Mouse (Mus musculus) heart, embryonic 13.5 days (tissue): ENCODE measurements at regions not wholly inside any gene's neighbourhood (a gene's known extent, or its start where the extent isn't known, plus 50 kb on each side); places are given as distances from the start of the nearest gene placed in this dataset.

ENCODE experiments used
- ATAC-seq: fragments of 200-750 bp; cut with Nextera tagmentation; 2 replicates; pipeline ENCODE4 v1.8.0; 2017; ENCODE audit warnings: moderate TSS enrichment; ENCODE audit not compliant: insufficient number of reproducible peaks, low FRiP score, low TSS enrichment; ENCODE audit errors: extremely low read depth
- H3K27ac ChIP-seq: fragments of 300-500 bp; sonication (generic); replicated peaks from 2 replicates; pipeline ENCODE4 v1.5.1; 2015; ENCODE audit warnings: moderate library complexity, mild to moderate bottlenecking, inconsistent platforms
- H3K27me3 ChIP-seq: fragments of 300-500 bp; sonication (generic); replicated peaks from 2 replicates; pipeline ENCODE4 v1.6.1; 2015; ENCODE audit warnings: mild to moderate bottlenecking, inconsistent platforms
- H3K36me3 ChIP-seq: fragments of 300-500 bp; sonication (generic); 2 replicates; pipeline ENCODE4 v1.6.1; 2015; ENCODE audit warnings: mild to moderate bottlenecking, inconsistent platforms
- H3K4me1 ChIP-seq: fragments of 300-500 bp; sonication (generic); 2 replicates; pipeline ENCODE4 v1.6.1; 2015; ENCODE audit warnings: inconsistent platforms
- H3K4me2 ChIP-seq: fragments of 300-500 bp; sonication (generic); 2 replicates; pipeline ENCODE4 v1.6.1; 2015; ENCODE audit warnings: inconsistent platforms, mild to moderate bottlenecking, moderate library complexity
- H3K4me3 ChIP-seq: fragments of 300-500 bp; sonication (generic); 2 replicates; pipeline ENCODE4 v1.5.1; 2015; ENCODE audit warnings: moderate library complexity, mild to moderate bottlenecking, inconsistent platforms
- H3K9ac ChIP-seq: fragments of 300-500 bp; sonication (generic); 2 replicates; pipeline ENCODE4 v1.6.1; 2015; ENCODE audit warnings: inconsistent platforms, mild to moderate bottlenecking, moderate library complexity
- H3K9me3 ChIP-seq: fragments of 300-500 bp; sonication (generic); 2 replicates; pipeline ENCODE4 v1.6.1; 2016; ENCODE audit warnings: inconsistent platforms
- WGBS: fragments of 180-500 bp; shearing (Covaris S2); methylation state at CpG from one replicate; pipeline ENCODE4 v1.1.7; 2015; ENCODE audit warnings: mixed read lengths; 5-methylcytosine and 5-hydroxymethylcytosine counted together

GRCm38 (mm10) chr2:45908871-45909270 lies 791.7 kb upstream of the Zeb2 start:
- Histone ChIP-seq H3K4me3 (no peak overlapping the region), H3K36me3 (no peaks in the 10 kb centered on the region), H3K9me3 (no peaks in the 10 kb centered on the region), H3K4me1 (no peaks in the 10 kb centered on the region), H3K27me3 (no peaks in the 10 kb centered on the region), H3K9ac (no peak overlapping the region), H3K27ac (no peak overlapping the region), H3K4me2 (no peak overlapping the region)
- no peak for ATAC-seq
- 30% methylated on average over 1 of the region's 1 CpGs for WGBS

- WGBS: 68% methylated on average over 2 of the region's 2 CpGs
- ATAC-seq: no peak
- H3K27ac ChIP-seq: no peak overlapping the region
Measured at GRCm38 (mm10) chr2:45904623-45905235, 787.5 kb upstream of the Zeb2 start.

GRCm38 (mm10) chr2:45904090-45904489 lies 786.9 kb upstream of the Zeb2 start:
- no peak for ATAC-seq
- H3K4me2 ChIP-seq: no peak overlapping the region
- 68% methylated on average over 4 of the region's 4 CpGs for WGBS

More at GRCm38 (mm10) chr2:45904623-45905235, 787.5 kb upstream of the Zeb2 start:
- Histone ChIP-seq H3K9ac (no peak overlapping the region), H3K36me3 (no peaks in the 10 kb centered on the region), H3K4me2 (no peak overlapping the region), H3K27me3 (no peaks in the 10 kb centered on the region), H3K9me3 (no peaks in the 10 kb centered on the region), H3K4me3 (no peak overlapping the region), H3K4me1 (no peaks in the 10 kb centered on the region)

GRCm38 (mm10) chr2:45903350-45903749 lies 786.2 kb upstream of the Zeb2 start:
- H3K27me3 ChIP-seq: no peaks in the 10 kb centered on the region
- no peak overlapping the region for H3K9ac ChIP-seq
- no peaks in the 10 kb centered on the region for H3K4me1 ChIP-seq
- H3K36me3 ChIP-seq: no peaks in the 10 kb centered on the region
- ATAC-seq: no peak
- H3K27ac ChIP-seq: no peak overlapping the region
- WGBS: 58% methylated on average over 1 of the region's 1 CpGs
- H3K9me3 ChIP-seq: no peaks in the 10 kb centered on the region
- H3K4me3 ChIP-seq: no peak overlapping the region
- no peak overlapping the region for H3K4me2 ChIP-seq

More at GRCm38 (mm10) chr2:45904090-45904489, 786.9 kb upstream of the Zeb2 start:
- H3K27ac ChIP-seq: no peak overlapping the region
- H3K36me3 ChIP-seq: no peaks in the 10 kb centered on the region
- H3K9me3 ChIP-seq: no peaks in the 10 kb centered on the region
- H3K4me3 ChIP-seq: no peak overlapping the region
- H3K27me3 ChIP-seq: no peaks in the 10 kb centered on the region
- no peak overlapping the region for H3K9ac ChIP-seq
- H3K4me1 ChIP-seq: no peaks in the 10 kb centered on the region

GRCm38 (mm10) chr2:45901892-45902291 lies 784.7 kb upstream of the Zeb2 start:
- Histone ChIP-seq H3K9me3 (no peaks in the 10 kb centered on the region), H3K27ac (no peak overlapping the region), H3K27me3 (no peaks in the 10 kb centered on the region), H3K36me3 (no peaks in the 10 kb centered on the region), H3K9ac (no peak overlapping the region), H3K4me2 (no peak overlapping the region), H3K4me1 (no peaks in the 10 kb centered on the region), H3K4me3 (no peak overlapping the region)
- WGBS: 70% methylated on average over 4 of the region's 4 CpGs
- no peak for ATAC-seq

- no peak for ATAC-seq
- Histone ChIP-seq H3K4me3 (no peak overlapping the region), H3K27ac (no peak overlapping the region), H3K36me3 (no peaks in the 10 kb centered on the region), H3K27me3 (no peaks in the 10 kb centered on the region), H3K4me1 (no peaks in the 10 kb centered on the region), H3K9ac (no peak overlapping the region), H3K4me2 (no peak overlapping the region), H3K9me3 (no peaks in the 10 kb centered on the region)
- WGBS: 80% methylated on average over 3 of the region's 3 CpGs
Measured at GRCm38 (mm10) chr2:45884680-45885079, 767.5 kb upstream of the Zeb2 start.

- no peaks in the 10 kb centered on the region for H3K9me3 ChIP-seq
- H3K4me3 ChIP-seq: no peak overlapping the region
- no peaks in the 10 kb centered on the region for H3K27me3 ChIP-seq
- no peaks in the 10 kb centered on the region for H3K36me3 ChIP-seq
- no peak overlapping the region for H3K27ac ChIP-seq
- no peak overlapping the region for H3K9ac ChIP-seq
- no peaks in the 10 kb centered on the region for H3K4me1 ChIP-seq
- no peak for ATAC-seq
- H3K4me2 ChIP-seq: no peak overlapping the region
Measured at GRCm38 (mm10) chr2:45878656-45879055, 761.5 kb upstream of the Zeb2 start.

- H3K27ac ChIP-seq: no peak overlapping the region
- H3K9me3 ChIP-seq: no peaks in the 10 kb centered on the region
- 69% methylated on average over 4 of the region's 4 CpGs for WGBS
- no peak overlapping the region for H3K4me2 ChIP-seq
- no peaks in the 10 kb centered on the region for H3K27me3 ChIP-seq
- no peak for ATAC-seq
- no peaks in the 10 kb centered on the region for H3K4me1 ChIP-seq
- no peak overlapping the region for H3K9ac ChIP-seq
- no peaks in the 10 kb centered on the region for H3K36me3 ChIP-seq
- no peak overlapping the region for H3K4me3 ChIP-seq
Measured at GRCm38 (mm10) chr2:45859901-45860331, 742.7 kb upstream of the Zeb2 start.

- Histone ChIP-seq H3K9me3 (no peaks in the 10 kb centered on the region), H3K27ac (no peak overlapping the region), H3K4me3 (no peak overlapping the region), H3K36me3 (no peaks in the 10 kb centered on the region), H3K4me1 (no peaks in the 10 kb centered on the region), H3K27me3 (no peaks in the 10 kb centered on the region), H3K4me2 (no peak overlapping the region), H3K9ac (no peak overlapping the region)
- no peak for ATAC-seq
- 72% methylated on average over 6 of the region's 6 CpGs for WGBS
Measured at GRCm38 (mm10) chr2:45859445-45859844, 742.2 kb upstream of the Zeb2 start.

GRCm38 (mm10) chr2:45850018-45850605 lies 732.9 kb upstream of the Zeb2 start:
- Histone ChIP-seq H3K4me2 (no peak overlapping the region), H3K27ac (no peak overlapping the region), H3K4me1 (no peaks in the 10 kb centered on the region), H3K36me3 (no peaks in the 10 kb centered on the region), H3K27me3 (no peaks in the 10 kb centered on the region), H3K9me3 (no peaks in the 10 kb centered on the region), H3K9ac (no peak overlapping the region), H3K4me3 (no peak overlapping the region)
- no peak for ATAC-seq
- WGBS: 88% methylated on average over 6 of the region's 6 CpGs

- Histone ChIP-seq H3K9me3 (no peaks in the 10 kb centered on the region), H3K4me2 (no peak overlapping the region), H3K27ac (no peak overlapping the region), H3K36me3 (no peaks in the 10 kb centered on the region), H3K9ac (no peak overlapping the region), H3K4me3 (no peak overlapping the region), H3K27me3 (no peaks in the 10 kb centered on the region), H3K4me1 (no peaks in the 10 kb centered on the region)
- no peak for ATAC-seq
Measured at GRCm38 (mm10) chr2:45840389-45840788, 723.2 kb upstream of the Zeb2 start.

GRCm38 (mm10) chr2:45836546-45837221 lies 719.5 kb upstream of the Zeb2 start:
- H3K4me1 ChIP-seq: no peaks in the 10 kb centered on the region
- ATAC-seq: no peak
- 69% methylated on average over 6 of the region's 6 CpGs for WGBS
- no peaks in the 10 kb centered on the region for H3K27me3 ChIP-seq
- no peak overlapping the region for H3K4me2 ChIP-seq
- no peak overlapping the region for H3K27ac ChIP-seq
- no peaks in the 10 kb centered on the region for H3K9me3 ChIP-seq
- H3K4me3 ChIP-seq: no peak overlapping the region
- H3K36me3 ChIP-seq: no peaks in the 10 kb centered on the region
- no peak overlapping the region for H3K9ac ChIP-seq
